Mouse (Mus musculus) thymus, adult 2 months (tissue): ENCODE measurements around the gene Pla2g6.

Experiments
- CTCF ChIP-seq: fragments of 200-500 bp; IDR thresholded peaks from 2 replicates; pipeline ENCODE4 v1.5.1; 2012; ENCODE audit warnings: mild to moderate bottlenecking, control low read depth, low read length, moderate library complexity, borderline replicate concordance; ENCODE audit not compliant: control insufficient read depth, poor library complexity, insufficient read depth; ENCODE audit errors: extremely low read depth
- POLR2A ChIP-seq: fragments of 200-500 bp; IDR thresholded peaks from 2 replicates; pipeline ENCODE4 v1.6.1; 2012; ENCODE audit warnings: mild to moderate bottlenecking, low read length, control low read depth, moderate library complexity; ENCODE audit not compliant: control insufficient read depth, poor library complexity, insufficient read depth; ENCODE audit errors: extremely low read depth

DNA sequence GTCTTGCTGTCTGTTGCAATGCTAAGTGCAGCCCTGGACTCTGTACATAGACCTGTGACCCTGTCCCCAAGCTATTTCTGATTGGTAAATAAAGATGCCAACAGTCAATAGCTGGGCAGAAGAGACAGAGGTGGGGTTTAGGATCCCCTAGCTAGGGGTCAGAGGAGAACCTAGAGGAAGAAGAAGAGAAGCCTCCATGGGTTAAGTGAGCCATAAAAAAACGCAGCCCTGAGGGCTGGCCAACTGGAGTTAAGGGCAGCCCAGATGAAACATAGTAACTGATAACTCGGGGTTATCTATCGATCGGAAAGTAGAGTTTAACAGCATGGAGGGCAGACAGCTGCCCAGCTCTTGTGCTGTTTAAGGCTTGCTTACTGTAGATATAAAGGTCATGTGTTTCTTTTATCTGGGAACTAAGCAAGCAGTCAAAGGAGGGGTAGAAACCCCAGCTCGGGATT, 6.4 kb downstream of the Pla2g6 start:
- no peak for TF ChIP-seq CTCF
- TF ChIP-seq POLR2A = no peak
